ENCODE assay signal across 8 mouse cellular contexts in the genomic region with DNA sequence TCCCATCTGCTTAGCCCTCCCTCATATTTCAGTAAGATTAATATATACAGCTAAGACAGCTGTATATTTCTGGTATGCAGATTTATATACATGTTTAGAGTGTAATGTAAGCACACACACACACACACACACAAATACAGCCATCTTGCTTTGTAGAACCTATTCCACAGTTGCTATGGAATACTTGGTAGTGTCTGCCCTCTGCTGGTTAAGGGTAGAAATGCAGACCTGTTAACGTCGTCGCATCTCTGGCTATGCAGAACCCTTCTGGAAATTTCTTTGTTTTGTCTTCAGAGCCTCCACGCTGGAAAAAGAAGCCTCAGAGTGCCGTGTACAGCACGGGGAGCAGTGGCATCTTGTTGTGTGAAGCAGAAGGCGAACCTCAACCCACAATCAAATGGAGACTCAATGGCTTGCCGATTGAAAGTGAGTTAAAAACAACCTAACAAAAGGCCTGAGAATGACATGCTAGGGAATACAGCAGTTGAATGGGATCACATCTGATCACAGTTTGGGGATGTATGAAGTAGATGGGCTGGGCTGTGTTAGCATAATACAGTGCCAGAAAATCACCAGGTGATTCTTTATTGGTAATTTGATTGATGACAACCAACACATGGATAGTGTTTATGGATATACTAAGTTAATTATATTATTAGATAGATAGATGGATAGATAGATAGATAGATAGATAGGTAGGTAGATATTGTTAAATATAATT.
DNase-seq lines count a peak whose midpoint lies in the region; ATAC-seq and TF ChIP-seq lines count a peak whose summit lies in the region.
"Had no signal": no experiment of that assay in that cellular context is flagged by ENCODE, and none has a peak within 500 bp of the region (broad histone marks: within the 10 kb centered on the region; RNA-seq: fewer than 3 reads in every experiment).

No protein-coding gene starts in this region.

- no peaks in the 10 kb centered on the region for H3K36me3 ChIP-seq in forebrain, embryonic 10.5 days (replicated peaks)
- H3K36me3 ChIP-seq in hindbrain, embryonic 16.5 days (ENCODE audit: control insufficient read depth, insufficient read depth, low read length): peaks cover 2% of the 10 kb centered on the region; the same call in 1 of the 2 replicates

- DNase-seq in MN1 (ENCODE audit: low spot score): peak; percentile 11
- DNase-seq in brain, embryonic 14.5 days (ENCODE audit: low read depth): peak; percentile 93
- peak; percentile 55 for DNase-seq in forebrain, embryonic 10.5 days (ENCODE audit: extremely low spot score, low spot score)
- DNase-seq in layer of hippocampus, postnatal 25 days (ENCODE audit: extremely low spot score in 1 of 2, low spot score in 1 of 2): peak; percentile 51 to 74
- DNase-seq in lung, postnatal 4 days: peak; percentile 18 to 52
- peak; percentile 88 to 89 for DNase-seq in right cerebral cortex, adult 2 months (ENCODE audit: low spot score in 2 of 2)

- H3K9me3 ChIP-seq in forebrain, embryonic 10.5 days: no peaks in the 10 kb centered on the region
- no peaks in the 10 kb centered on the region for H3K9me3 ChIP-seq in hindbrain, embryonic 16.5 days (ENCODE audit: control insufficient read depth, low read length)

- no peak overlapping the region for H3K9ac ChIP-seq in hindbrain, embryonic 16.5 days (ENCODE audit: low read depth, low read length)

- TF ChIP-seq CTCF in brain, embryonic 14.5 days (IDR thresholded peaks at IDR 0.05; ENCODE audit: borderline replicate concordance, extremely low read depth, insufficient read depth, insufficient read length): peak; percentile 74; the same call in 1 of the 2 replicates

- TF ChIP-seq POLR2A in brain, embryonic 14.5 days (IDR thresholded peaks at IDR 0.05; ENCODE audit: borderline replicate concordance, extremely low read depth, insufficient read depth, insufficient read length, poor library complexity, severe bottlenecking): no peak

- H3K4me3 ChIP-seq in forebrain, embryonic 10.5 days: no peak overlapping the region
- H3K4me3 ChIP-seq in hindbrain, embryonic 16.5 days (ENCODE audit: low read length): no peak overlapping the region

- ATAC-seq in hindbrain, embryonic 16.5 days: peak; percentile 88

- 17% methylated on average over 8 of the region's 8 CpGs for WGBS in forebrain, embryonic 10.5 days
- 14% methylated on average over 8 of the region's 8 CpGs for WGBS in hindbrain, embryonic 16.5 days

- H3K4me1 ChIP-seq in forebrain, embryonic 10.5 days: no peaks in the 10 kb centered on the region
- no peaks in the 10 kb centered on the region for H3K4me1 ChIP-seq in hindbrain, embryonic 16.5 days (ENCODE audit: control insufficient read depth, insufficient read depth, low read depth, low read length)

- H3K27ac ChIP-seq in forebrain, embryonic 10.5 days: no peak overlapping the region
- H3K27ac ChIP-seq in hindbrain, embryonic 16.5 days (ENCODE audit: low read depth, low read length): no peak overlapping the region
- H3K27ac ChIP-seq: macrophage had no signal

- no peak overlapping the region for H3K4me2 ChIP-seq in hindbrain, embryonic 16.5 days (ENCODE audit: low read length)

- peaks cover 6% of the 10 kb centered on the region; the same call in 1 of the 2 replicates for H3K27me3 ChIP-seq in forebrain, embryonic 10.5 days (ENCODE audit: poor library complexity, severe bottlenecking)
- H3K27me3 ChIP-seq in hindbrain, embryonic 16.5 days (replicated peaks; ENCODE audit: control insufficient read depth, insufficient read depth, low read length): no peaks in the 10 kb centered on the region

Comparison
In these comparisons a context has a peak if more than half of its experiments do, and no peak if none do; other contexts are left out.
1. DNase-seq: peak in every context shown above with its lines; median percentile 93 in brain, embryonic 14.5 days; 88 in right cerebral cortex, adult 2 months; 62 in layer of hippocampus, postnatal 25 days; 55 in forebrain, embryonic 10.5 days; 35 in lung, postnatal 4 days; 11 in MN1.